Mouse (Mus musculus): ENCODE measurements around the gene Alyref2.
"Not testable (repeated sequence)": the region's sequence is repeated elsewhere in the genome, so short reads cannot be mapped to it uniquely, and the experiment has no call there.

Gene Alyref2

GRCm38 (mm10) chr1:171503250-171503591 is at the start of gene Alyref2:
Alyref2 (plus strand) TSS chr1:171503478.
- peak; percentile 95 for DNase-seq

DNA sequence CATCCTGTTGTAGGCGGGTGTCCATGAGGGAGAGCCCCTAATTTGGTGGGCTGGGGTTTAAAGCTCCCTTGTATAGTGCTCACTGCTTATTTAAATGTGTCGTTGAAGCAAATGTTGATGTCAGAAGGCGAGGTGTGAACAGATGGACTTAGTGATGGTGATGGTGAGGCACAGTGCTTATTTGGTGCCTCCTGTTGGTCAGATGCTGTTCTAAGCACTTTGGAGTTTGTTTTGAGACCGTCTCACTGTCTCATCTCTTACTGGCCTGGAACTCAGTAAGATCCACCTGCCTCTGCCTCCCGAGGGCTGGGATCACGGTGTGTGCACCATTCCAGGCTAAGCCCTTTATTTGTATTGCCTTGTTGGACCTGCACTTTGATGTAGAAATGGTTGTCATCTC is 48.4 kb upstream of the Alyref2 start:
- DNase-seq = no peak

- no peak for DNase-seq
Observed at GRCm38 (mm10) chr1:171457568-171457967, 45.7 kb upstream of the Alyref2 start.

- DNase-seq = peak; percentile 58 to 73
Observed at GRCm38 (mm10) chr1:171459791-171460190, 43.5 kb upstream of the Alyref2 start.

DNA sequence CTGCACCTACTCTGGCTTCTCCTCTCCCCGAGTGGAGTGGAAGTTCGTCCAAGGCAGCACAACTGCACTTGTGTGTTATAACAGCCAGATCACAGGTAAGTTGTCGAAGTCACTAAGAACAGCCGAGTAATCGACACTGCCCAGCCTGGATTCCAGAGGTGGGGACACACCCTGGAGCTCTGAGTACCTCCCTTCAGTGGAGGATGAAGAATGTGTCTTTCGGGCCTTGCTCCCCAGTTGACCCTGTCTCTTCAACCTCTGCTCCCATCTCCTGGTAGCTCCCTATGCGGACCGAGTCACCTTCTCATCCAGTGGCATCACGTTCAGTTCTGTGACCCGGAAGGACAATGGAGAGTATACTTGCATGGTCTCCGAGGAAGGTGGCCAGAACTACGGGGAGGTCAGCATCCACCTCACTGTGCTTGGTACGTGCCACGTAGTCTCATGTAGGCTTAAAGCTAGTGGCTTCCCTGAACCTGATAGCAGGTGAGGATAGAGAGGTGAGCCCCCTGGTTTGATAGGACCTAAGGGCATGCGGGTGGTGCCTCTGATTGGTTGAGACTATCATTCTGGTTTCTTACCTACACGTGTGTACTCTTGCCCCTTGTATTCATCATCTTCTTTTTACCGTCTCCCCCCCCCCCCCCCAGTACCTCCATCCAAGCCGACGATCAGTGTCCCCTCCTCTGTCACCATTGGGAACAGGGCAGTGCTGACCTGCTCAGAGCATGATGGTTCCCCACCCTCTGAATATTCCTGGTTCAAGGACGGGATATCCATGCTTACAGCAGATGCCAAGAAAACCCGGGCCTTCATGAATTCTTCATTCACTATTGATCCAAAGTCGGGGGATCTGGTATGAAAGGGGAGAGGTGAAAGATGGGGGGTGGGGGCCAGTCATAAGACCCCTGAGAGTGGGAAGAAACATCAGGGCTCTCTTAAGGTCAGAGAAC is 42.5 kb upstream of the Alyref2 start:
- no peak for DNase-seq

GRCm38 (mm10) chr1:171463133-171463532 is 40.1 kb upstream of the Alyref2 start:
- no peak for DNase-seq

DNA sequence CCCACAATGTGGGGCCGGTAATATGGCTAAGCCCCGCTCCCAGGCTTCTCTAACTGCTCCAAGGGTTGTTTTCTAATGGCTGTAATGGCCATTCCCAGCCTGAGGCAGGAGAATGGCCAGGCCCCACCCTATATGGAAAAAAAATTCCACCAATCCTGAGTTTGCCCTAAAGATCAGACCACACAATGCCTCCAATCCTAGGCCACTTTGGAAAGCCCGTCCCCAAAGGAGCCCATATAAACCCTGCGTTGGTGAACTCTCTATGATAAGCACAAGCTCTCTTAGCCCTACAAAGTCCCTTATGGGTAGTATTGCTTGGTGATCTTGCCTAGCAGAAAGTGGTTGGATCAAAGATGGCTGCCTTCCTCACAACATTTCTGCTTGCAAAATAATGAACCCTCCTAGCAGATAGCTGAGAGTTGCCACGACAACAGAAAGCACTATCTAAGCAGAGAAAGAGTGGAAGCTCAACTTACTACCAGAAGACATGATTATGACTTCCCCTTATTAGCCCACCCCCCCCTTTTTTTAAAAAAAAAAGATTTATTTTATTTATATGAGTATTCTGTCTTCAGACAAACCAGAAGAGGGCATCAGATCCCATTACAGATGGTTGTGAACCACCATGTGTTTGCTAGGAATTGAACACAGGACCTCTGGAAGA is 37.4 kb upstream of the Alyref2 start:
- DNase-seq = no peak

- DNase-seq = no peak
Observed at GRCm38 (mm10) chr1:171466565-171466964, 36.7 kb upstream of the Alyref2 start.

GRCm38 (mm10) chr1:171469678-171470077 is 33.6 kb upstream of the Alyref2 start:
- no peak for DNase-seq

GRCm38 (mm10) chr1:171470371-171470871 is 32.9 kb upstream of the Alyref2 start:
- DNase-seq = peak; percentile 58 to 81

- no peak for DNase-seq
Observed at GRCm38 (mm10) chr1:171470896-171471295, 32.4 kb upstream of the Alyref2 start.

GRCm38 (mm10) chr1:171471452-171471851 is 31.8 kb upstream of the Alyref2 start:
- DNase-seq = no peak

GRCm38 (mm10) chr1:171471941-171472340 is 31.3 kb upstream of the Alyref2 start:
- DNase-seq = not testable (repeated sequence)

DNA sequence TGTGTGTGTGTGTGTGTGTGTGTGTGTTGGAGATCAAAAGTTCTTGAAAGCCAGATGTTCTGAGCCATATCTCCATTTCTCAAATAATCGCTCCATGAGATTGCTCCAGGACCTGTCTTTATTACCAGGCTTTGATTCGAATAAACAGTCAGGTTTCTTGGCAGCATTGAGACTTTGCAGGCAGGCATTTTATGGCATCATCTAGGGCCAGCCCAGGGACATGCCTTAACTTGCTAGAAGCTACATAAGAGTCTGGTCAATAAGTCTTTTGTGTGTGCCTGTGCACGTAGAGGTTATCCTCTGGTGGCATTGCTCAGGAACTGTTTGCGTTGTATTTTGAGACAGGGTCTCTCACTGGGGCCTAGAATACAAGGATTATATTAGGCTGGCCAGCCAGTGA is 29.8 kb upstream of the Alyref2 start:
- DNase-seq = no peak

- no peak for DNase-seq
Observed at GRCm38 (mm10) chr1:171473920-171474640, 29.2 kb upstream of the Alyref2 start.

DNA sequence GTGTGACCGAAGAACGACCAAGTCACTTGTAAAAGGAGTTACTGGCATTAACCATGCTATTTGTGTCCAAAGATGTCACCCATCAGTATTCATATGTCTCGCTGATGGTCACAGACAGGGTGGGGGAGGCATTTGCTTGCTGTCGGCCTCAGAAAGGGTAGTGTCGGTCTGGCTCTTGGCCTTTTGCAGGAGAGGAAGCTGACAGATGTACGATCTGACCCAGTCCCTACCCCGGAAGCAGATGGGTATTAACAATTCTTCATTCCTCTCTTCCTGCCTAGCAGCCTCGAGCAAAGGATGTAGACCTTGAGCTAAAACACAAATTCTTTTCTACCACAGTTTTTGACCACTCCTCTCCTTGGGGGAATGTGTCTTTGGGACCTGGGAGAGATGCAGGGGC is 26.2 kb upstream of the Alyref2 start:
- DNase-seq = no peak

DNA sequence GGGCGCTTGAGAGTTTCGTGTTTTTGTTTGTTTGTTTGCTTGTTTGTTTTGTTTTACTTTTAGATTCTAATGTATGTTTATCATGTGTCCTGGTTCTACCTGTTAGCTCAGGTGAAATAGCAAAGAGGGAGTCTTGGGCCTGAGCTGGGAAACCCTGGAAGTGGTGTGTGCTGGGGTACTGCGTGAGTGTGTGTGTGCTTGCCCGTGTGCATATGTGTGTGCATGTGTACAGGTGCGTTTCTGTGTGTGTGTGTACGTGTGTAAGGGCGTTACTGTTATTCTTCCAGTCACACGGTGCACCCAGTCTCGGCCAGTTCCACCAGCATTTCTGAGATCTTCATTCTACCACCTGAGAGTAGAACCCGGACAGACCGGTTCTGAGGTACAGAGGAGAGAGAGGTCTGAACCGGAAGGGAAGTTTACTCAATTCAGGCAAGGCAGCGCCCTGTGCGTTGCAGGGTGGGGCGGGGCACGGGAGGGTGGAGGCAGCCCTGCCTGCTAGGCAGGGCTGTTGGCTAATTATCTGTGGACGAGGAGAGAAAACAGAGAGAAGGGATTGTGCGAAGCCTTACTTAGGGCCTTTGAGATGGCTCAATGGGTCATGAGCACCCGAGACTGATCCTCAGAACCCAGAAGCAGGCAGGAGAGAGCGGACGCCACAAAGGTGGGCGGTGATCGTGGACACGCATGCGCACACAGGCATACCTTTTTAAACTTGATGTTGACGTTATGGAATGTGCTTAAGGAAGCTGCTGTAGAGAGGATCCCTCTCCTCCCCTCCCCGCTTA is 25.3 kb upstream of the Alyref2 start:
- DNase-seq = peak in 1 of 2 experiments; percentile 49

GRCm38 (mm10) chr1:171478968-171479367 is 24.3 kb upstream of the Alyref2 start:
- DNase-seq = peak; percentile 74 to 87

- no peak for DNase-seq
Observed at GRCm38 (mm10) chr1:171494241-171494640, 9.0 kb upstream of the Alyref2 start.

DNA sequence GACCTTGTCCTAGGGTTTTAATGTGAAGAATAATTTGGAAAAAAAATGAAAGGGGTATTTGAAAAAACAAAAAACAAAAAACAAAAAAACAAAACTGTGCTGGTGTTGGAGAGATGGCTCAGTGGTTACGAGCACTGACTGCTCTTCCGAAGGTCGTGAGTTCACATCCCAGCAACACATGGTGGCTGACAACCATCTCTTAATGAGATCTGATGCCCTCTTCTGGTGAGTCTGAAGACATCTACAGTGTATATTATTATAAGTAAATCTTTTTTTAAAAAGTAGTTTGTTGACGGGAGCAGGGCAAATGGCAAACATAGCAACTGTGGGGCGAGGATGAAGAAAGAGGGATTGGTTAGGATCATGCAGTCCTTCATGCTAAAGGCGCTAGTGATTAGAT is 7.9 kb upstream of the Alyref2 start:
- no peak for DNase-seq

GRCm38 (mm10) chr1:171499856-171500255 is 3.4 kb upstream of the Alyref2 start:
- DNase-seq = no peak

GRCm38 (mm10) chr1:171501016-171501610 is 2.2 kb upstream of the Alyref2 start:
- no peak for DNase-seq
